Mouse (Mus musculus): ENCODE results near the gene 1110004F10Rik. TPM values are rescaled to one million over a fixed set of nuclear protein-coding genes. Genes with fewer than 3 reads are reported as not detected.
A peak's percentile ranks its signal among the peaks of the same experiment; 100 is the strongest.

The 1110004F10Rik gene
- polyA plus RNA-seq, 1 experiment from 2014 or later = 244 TPM

- Histone ChIP-seq H3K27ac (replicated peaks; ENCODE audit: low read depth, low read length) (no peak overlapping the region), H3K9me3 (ENCODE audit: control insufficient read depth, low read length) (no peaks in the 10 kb centered on the region), H3K4me2 (ENCODE audit: low read depth, low read length) (no peak overlapping the region), H3K9ac (ENCODE audit: low read depth, low read length) (no peak overlapping the region), H3K27me3 (replicated peaks; ENCODE audit: control insufficient read depth, insufficient read depth, low read length) (no peaks in the 10 kb centered on the region), H3K36me3 (ENCODE audit: control insufficient read depth, insufficient read depth, low read length) (peaks cover 12% of the 10 kb centered on the region), H3K4me3 (ENCODE audit: low read depth, low read length) (no peak overlapping the region), H3K4me1 (ENCODE audit: control insufficient read depth, insufficient read depth, low read length) (no peaks in the 10 kb centered on the region)
- WGBS = 77% methylated on average over 6 of the region's 6 CpGs
- ATAC-seq (ENCODE audit: low read depth) = no peak
- DNase-seq (ENCODE audit: low spot score) = no peak
Observed at GRCm38 (mm10) chr7:116111546-116111945, 72.3 kb downstream of the 1110004F10Rik start.

- WGBS = 68% methylated on average over 12 of the region's 12 CpGs
- H3K9ac ChIP-seq (ENCODE audit: low read depth, low read length) = no peak overlapping the region
- H3K36me3 ChIP-seq (ENCODE audit: control insufficient read depth, insufficient read depth, low read length) = no peaks in the 10 kb centered on the region
- H3K27ac ChIP-seq (replicated peaks; ENCODE audit: low read depth, low read length) = no peak overlapping the region
- H3K4me2 ChIP-seq (ENCODE audit: low read depth, low read length) = no peak overlapping the region
- no peak overlapping the region for H3K4me3 ChIP-seq (ENCODE audit: low read depth, low read length)
- H3K9me3 ChIP-seq (ENCODE audit: control insufficient read depth, low read length) = 0 out of 2 replicates have a peak, but pooled peaks cover 4% of the 10 kb centered on the region
- H3K27me3 ChIP-seq (replicated peaks; ENCODE audit: control insufficient read depth, insufficient read depth, low read length) = no peaks in the 10 kb centered on the region
- DNase-seq (ENCODE audit: low spot score) (no peak), ATAC-seq (ENCODE audit: low read depth) (no peak)
- no peaks in the 10 kb centered on the region for H3K4me1 ChIP-seq (ENCODE audit: control insufficient read depth, insufficient read depth, low read length)
Observed at GRCm38 (mm10) chr7:116115216-116115930, 76.2 kb downstream of the 1110004F10Rik start.

GRCm38 (mm10) chr7:116115991-116116390 is 76.8 kb downstream of the 1110004F10Rik start:
- no peaks in the 10 kb centered on the region for H3K4me1 ChIP-seq (ENCODE audit: control insufficient read depth, insufficient read depth, low read length)
- WGBS = 82% methylated on average over 2 of the region's 2 CpGs
- 0 out of 2 replicates have a peak, but pooled peaks cover 4% of the 10 kb centered on the region for H3K9me3 ChIP-seq (ENCODE audit: control insufficient read depth, low read length)
- H3K4me2 ChIP-seq (ENCODE audit: low read depth, low read length) = no peak overlapping the region
- no peak for ATAC-seq (ENCODE audit: low read depth)
- H3K36me3 ChIP-seq (ENCODE audit: control insufficient read depth, insufficient read depth, low read length) = no peaks in the 10 kb centered on the region
- no peaks in the 10 kb centered on the region for H3K27me3 ChIP-seq (replicated peaks; ENCODE audit: control insufficient read depth, insufficient read depth, low read length)
- DNase-seq (ENCODE audit: low spot score) = no peak
- no peak overlapping the region for H3K9ac ChIP-seq (ENCODE audit: low read depth, low read length)
- H3K4me3 ChIP-seq (ENCODE audit: low read depth, low read length) = no peak overlapping the region
- no peak overlapping the region for H3K27ac ChIP-seq (replicated peaks; ENCODE audit: low read depth, low read length)

GRCm38 (mm10) chr7:116119306-116119857 is 80.2 kb downstream of the 1110004F10Rik start:
- Histone ChIP-seq H3K9ac (ENCODE audit: low read depth, low read length) (no peak overlapping the region), H3K4me2 (ENCODE audit: low read depth, low read length) (no peak overlapping the region), H3K4me1 (ENCODE audit: control insufficient read depth, insufficient read depth, low read length) (peaks cover 11% of the 10 kb centered on the region; the same call in 1 of the 2 replicates), H3K27me3 (replicated peaks; ENCODE audit: control insufficient read depth, insufficient read depth, low read length) (no peaks in the 10 kb centered on the region), H3K36me3 (ENCODE audit: control insufficient read depth, insufficient read depth, low read length) (no peaks in the 10 kb centered on the region), H3K9me3 (ENCODE audit: control insufficient read depth, low read length) (0 out of 2 replicates have a peak, but pooled peaks cover 4% of the 10 kb centered on the region), H3K4me3 (ENCODE audit: low read depth, low read length) (no peak overlapping the region), H3K27ac (replicated peaks; ENCODE audit: low read depth, low read length) (no peak overlapping the region)
- ATAC-seq (ENCODE audit: low read depth) (no peak), DNase-seq (ENCODE audit: low spot score) (no peak)
- WGBS = 79% methylated on average over 1 of the region's 1 CpGs

GRCm38 (mm10) chr7:116120737-116121136 is 81.5 kb downstream of the 1110004F10Rik start:
- no peak overlapping the region for H3K9ac ChIP-seq (ENCODE audit: low read depth, low read length)
- 85% methylated on average over 4 of the region's 4 CpGs for WGBS
- ATAC-seq (ENCODE audit: low read depth) = no peak

GRCm38 (mm10) chr7:116121202-116121601 is 82.0 kb downstream of the 1110004F10Rik start:
- no peak for DNase-seq (ENCODE audit: low spot score)
- Histone ChIP-seq H3K4me1 (ENCODE audit: control insufficient read depth, insufficient read depth, low read length) (peaks cover 11% of the 10 kb centered on the region; the same call in 1 of the 2 replicates), H3K27ac (replicated peaks; ENCODE audit: low read depth, low read length) (no peak overlapping the region), H3K4me2 (ENCODE audit: low read depth, low read length) (no peak overlapping the region), H3K9ac (ENCODE audit: low read depth, low read length) (no peak overlapping the region), H3K9me3 (ENCODE audit: control insufficient read depth, low read length) (0 out of 2 replicates have a peak, but pooled peaks cover 4% of the 10 kb centered on the region), H3K27me3 (replicated peaks; ENCODE audit: control insufficient read depth, insufficient read depth, low read length) (no peaks in the 10 kb centered on the region), H3K4me3 (ENCODE audit: low read depth, low read length) (no peak overlapping the region), H3K36me3 (ENCODE audit: control insufficient read depth, insufficient read depth, low read length) (no peaks in the 10 kb centered on the region)
- ATAC-seq (ENCODE audit: low read depth) = no peak
- 66% methylated on average over 11 of the region's 11 CpGs for WGBS

More at GRCm38 (mm10) chr7:116120737-116121136, 81.5 kb downstream of the 1110004F10Rik start:
- Histone ChIP-seq H3K4me1 (ENCODE audit: control insufficient read depth, insufficient read depth, low read length) (peaks cover 11% of the 10 kb centered on the region; the same call in 1 of the 2 replicates), H3K27ac (replicated peaks; ENCODE audit: low read depth, low read length) (no peak overlapping the region), H3K36me3 (ENCODE audit: control insufficient read depth, insufficient read depth, low read length) (no peaks in the 10 kb centered on the region), H3K4me3 (ENCODE audit: low read depth, low read length) (no peak overlapping the region), H3K9me3 (ENCODE audit: control insufficient read depth, low read length) (0 out of 2 replicates have a peak, but pooled peaks cover 4% of the 10 kb centered on the region), H3K4me2 (ENCODE audit: low read depth, low read length) (no peak overlapping the region), H3K27me3 (replicated peaks; ENCODE audit: control insufficient read depth, insufficient read depth, low read length) (no peaks in the 10 kb centered on the region)
- DNase-seq (ENCODE audit: low spot score) = no peak

GRCm38 (mm10) chr7:116122981-116123596 is 83.9 kb downstream of the 1110004F10Rik start:
- Histone ChIP-seq H3K4me2 (ENCODE audit: low read depth, low read length) (no peak overlapping the region), H3K9me3 (ENCODE audit: control insufficient read depth, low read length) (0 out of 2 replicates have a peak, but pooled peaks cover 4% of the 10 kb centered on the region), H3K4me3 (ENCODE audit: low read depth, low read length) (no peak overlapping the region), H3K27me3 (replicated peaks; ENCODE audit: control insufficient read depth, insufficient read depth, low read length) (no peaks in the 10 kb centered on the region), H3K4me1 (ENCODE audit: control insufficient read depth, insufficient read depth, low read length) (peaks cover 11% of the 10 kb centered on the region; the same call in 1 of the 2 replicates), H3K36me3 (ENCODE audit: control insufficient read depth, insufficient read depth, low read length) (no peaks in the 10 kb centered on the region), H3K9ac (ENCODE audit: low read depth, low read length) (no peak overlapping the region), H3K27ac (replicated peaks; ENCODE audit: low read depth, low read length) (peak overlapping the region; percentile 17; the same call in 1 of the 2 replicates)
- ATAC-seq (ENCODE audit: low read depth) (peak; percentile 67), DNase-seq (ENCODE audit: low spot score) (peak; percentile 76)
- WGBS = 32% methylated on average over 13 of the region's 13 CpGs

GRCm38 (mm10) chr7:116123597-116123985 is 84.4 kb downstream of the 1110004F10Rik start:
- H3K36me3 ChIP-seq (ENCODE audit: control insufficient read depth, insufficient read depth, low read length) = no peaks in the 10 kb centered on the region
- no peak overlapping the region for H3K4me2 ChIP-seq (ENCODE audit: low read depth, low read length)
- no peak overlapping the region for H3K4me3 ChIP-seq (ENCODE audit: low read depth, low read length)
- no peak overlapping the region for H3K9ac ChIP-seq (ENCODE audit: low read depth, low read length)
- ATAC-seq (ENCODE audit: low read depth) (no peak), DNase-seq (ENCODE audit: low spot score) (no peak)
- H3K9me3 ChIP-seq (ENCODE audit: control insufficient read depth, low read length) = 0 out of 2 replicates have a peak, but pooled peaks cover 4% of the 10 kb centered on the region
- 60% methylated on average over 2 of the region's 2 CpGs for WGBS
- peak overlapping the region; percentile 63; the same call in 1 of the 2 replicates for H3K27ac ChIP-seq (replicated peaks; ENCODE audit: low read depth, low read length)
- no peaks in the 10 kb centered on the region for H3K27me3 ChIP-seq (replicated peaks; ENCODE audit: control insufficient read depth, insufficient read depth, low read length)
- H3K4me1 ChIP-seq (ENCODE audit: control insufficient read depth, insufficient read depth, low read length) = peaks cover 11% of the 10 kb centered on the region; the same call in 1 of the 2 replicates

Data from embryonic facial prominence, embryonic 14.5 days (tissue).